Comparison of ENCODE assay signal across 8 mouse cellular contexts in genomic region chr15:13173840-13174617, GRCm38 (mm10). TPM values are rescaled to one million over a fixed set of nuclear protein-coding genes. Genes with fewer than 3 reads are reported as not detected.
DNase-seq lines count a peak whose midpoint lies in the region; ATAC-seq and TF ChIP-seq lines count a peak whose summit lies in the region.

No protein-coding gene starts in this region.

- 0 out of 2 replicates have a peak, but pooled peaks cover 2% of the 10 kb centered on the region for H3K4me1 ChIP-seq in heart, embryonic 11.5 days (ENCODE audit: control insufficient read depth, insufficient read depth, low read length)
- H3K4me1 ChIP-seq in ES-E14 (ENCODE audit: control insufficient read depth in 2 of 2, insufficient read depth in 2 of 2, low read length in 2 of 2, poor library complexity in 1 of 2) = peaks cover 2 to 4% of the 10 kb centered on the region in 2 experiments; a peak in 1 of 4 replicates
- peaks cover 20% of the 10 kb centered on the region for H3K4me1 ChIP-seq in forebrain, embryonic 16.5 days (replicated peaks; ENCODE audit: control insufficient read depth, insufficient read depth, low read length)
- no peaks in the 10 kb centered on the region; the same call in none of the 2 replicates for H3K4me1 ChIP-seq in liver, postnatal 0 days (ENCODE audit: insufficient read depth)

- H3K27me3 ChIP-seq in heart, embryonic 11.5 days (ENCODE audit: control insufficient read depth, insufficient read depth, low read length) = no peaks in the 10 kb centered on the region
- peaks cover 7% of the 10 kb centered on the region for H3K27me3 ChIP-seq in forebrain, embryonic 16.5 days (replicated peaks; ENCODE audit: control insufficient read depth, insufficient read depth, low read length)
- peaks cover 40% of the 10 kb centered on the region for H3K27me3 ChIP-seq in liver, postnatal 0 days (ENCODE audit: insufficient read depth, low read length)

- 0 out of 2 replicates have a peak overlapping the region, but pooled peaks have one; percentile 41 for H3K27ac ChIP-seq in heart, embryonic 11.5 days (ENCODE audit: low read depth, low read length)
- no peak overlapping the region for H3K27ac ChIP-seq in ES-E14 (ENCODE audit: insufficient read depth, low read depth, low read length, poor library complexity, severe bottlenecking)
- H3K27ac ChIP-seq in forebrain, embryonic 16.5 days (ENCODE audit: low read length) = peak overlapping the region; percentile 78
- H3K27ac ChIP-seq in liver, postnatal 0 days (ENCODE audit: low read depth) = no peak overlapping the region

- TF ChIP-seq CTCF in liver, postnatal 0 days (IDR thresholded peaks at IDR 0.05; ENCODE audit: low read depth) = no peak

- peak overlapping the region; percentile 63 for H3K4me3 ChIP-seq in heart, embryonic 11.5 days (ENCODE audit: low read depth, low read length)
- H3K4me3 ChIP-seq in ES-E14 (ENCODE audit: insufficient read depth in 1 of 2, low read depth in 1 of 2, low read length in 2 of 2, poor library complexity in 1 of 2, severe bottlenecking in 1 of 2) = peak overlapping the region; percentile 61 to 74; a peak in 1 of 4 replicates
- peak overlapping the region; percentile 67 for H3K4me3 ChIP-seq in forebrain, embryonic 16.5 days (replicated peaks; ENCODE audit: low read length)
- H3K4me3 ChIP-seq in liver, postnatal 0 days (ENCODE audit: low read depth, low read length) = 0 out of 2 replicates have a peak overlapping the region, but pooled peaks have one; percentile 29

- in situ Hi-C loops in ES-E14 (cut with MboI; ENCODE audit: low sequenced_read_pairs in 2 of 2, unreplicated experiment in 2 of 2) = no loop called here

- H3K4me2 ChIP-seq in heart, embryonic 11.5 days = peak overlapping the region; percentile 91
- H3K4me2 ChIP-seq in forebrain, embryonic 16.5 days (ENCODE audit: low read length) = peak overlapping the region; percentile 89
- H3K4me2 ChIP-seq in liver, postnatal 0 days (ENCODE audit: low read depth, low read length) = peak overlapping the region; percentile 64; the same call in 1 of the 2 replicates

- no peak for ATAC-seq in heart, embryonic 11.5 days (replicated peaks; ENCODE audit: insufficient number of reproducible peaks, low FRiP score, low TSS enrichment)
- ATAC-seq in forebrain, embryonic 16.5 days = peak; percentile 19
- ATAC-seq in liver, postnatal 0 days = no peak

- no peaks in the 10 kb centered on the region for H3K36me3 ChIP-seq in heart, embryonic 11.5 days (ENCODE audit: control insufficient read depth, insufficient read depth, low read length)
- H3K36me3 ChIP-seq in ES-E14 (ENCODE audit: control insufficient read depth, insufficient read depth, low read length, poor library complexity, severe bottlenecking) = no peaks in the 10 kb centered on the region
- no peaks in the 10 kb centered on the region for H3K36me3 ChIP-seq in forebrain, embryonic 16.5 days (ENCODE audit: control insufficient read depth, insufficient read depth)
- H3K36me3 ChIP-seq in liver, postnatal 0 days (replicated peaks; ENCODE audit: insufficient read depth, low read length) = no peaks in the 10 kb centered on the region

- DNase-seq in heart, adult 8-10 months (ENCODE audit: low spot score) = no peak
- no peak for DNase-seq in ES-E14 (ENCODE audit: low read depth, low spot score)
- no peak for DNase-seq in liver, postnatal 0 days
- DNase-seq in left cerebral cortex, postnatal 4 days = no peak
- DNase-seq in gastrocnemius, postnatal 25 days = no peak
- DNase-seq in left cerebral cortex, adult 11 months (ENCODE audit: low spot score) = no peak

- no peak for TF ChIP-seq EP300 in liver, postnatal 0 days (IDR thresholded peaks at IDR 0.05; ENCODE audit: low read depth)

- H3K9me3 ChIP-seq in heart, embryonic 11.5 days (replicated peaks; ENCODE audit: control insufficient read depth, low read length) = no peaks in the 10 kb centered on the region
- H3K9me3 ChIP-seq in ES-E14 (ENCODE audit: control insufficient read depth, insufficient read depth, low read depth, low read length) = no peaks in the 10 kb centered on the region
- H3K9me3 ChIP-seq in forebrain, embryonic 16.5 days (ENCODE audit: control insufficient read depth, low read length) = no peaks in the 10 kb centered on the region
- H3K9me3 ChIP-seq in liver, postnatal 0 days (ENCODE audit: low read length) = no peaks in the 10 kb centered on the region

- intact Hi-C loops in left cerebral cortex, postnatal 4 days (cut with DNase I) = loop anchor here (10.0 kb wide), 1 partner anchor 89 kb away; no protein-coding TSS in a partner anchor

- H3K9ac ChIP-seq in heart, embryonic 11.5 days (ENCODE audit: low read depth, low read length) = peak overlapping the region; percentile 47; the same call in 1 of the 2 replicates
- no peak overlapping the region for H3K9ac ChIP-seq in ES-E14 (ENCODE audit: insufficient read depth, low read depth, low read length, poor library complexity, severe bottlenecking)
- H3K9ac ChIP-seq in forebrain, embryonic 16.5 days (replicated peaks; ENCODE audit: low read depth, low read length) = peak overlapping the region; percentile 71
- H3K9ac ChIP-seq in liver, postnatal 0 days (replicated peaks) = no peak overlapping the region

- under 1% methylated on average over 27 of the region's 27 CpGs for WGBS in heart, embryonic 11.5 days (ENCODE audit: insufficient replicate concordance)
- under 1% methylated on average over 27 of the region's 27 CpGs for WGBS in forebrain, embryonic 16.5 days
- 3% methylated on average over 27 of the region's 27 CpGs for WGBS in liver, postnatal 0 days (ENCODE audit: insufficient replicate concordance)

TF ChIP-seq in ES-E14, 5 proteins besides CTCF, POLR2A, EP300 and RAD21:
- TF ChIP-seq HCFC1 (IDR thresholded peaks at IDR 0.05; ENCODE audit: borderline replicate concordance, insufficient read depth, low read length) (no peak), MAFK (IDR thresholded peaks at IDR 0.05; ENCODE audit: insufficient read depth, low read depth, low read length) (no peak), ZNF384 (IDR thresholded peaks at IDR 0.05; ENCODE audit: low read depth, low read length) (no peak), ZC3H11A (IDR thresholded peaks at IDR 0.05; ENCODE audit: borderline replicate concordance, low read depth, low read length) (no peak), CHD2 (IDR thresholded peaks at IDR 0.05; ENCODE audit: low read depth, low read length) (no peak)
TF ChIP-seq in ES-E14: peak in this region for 0.

RNA-seq across cellular contexts. Expression of gene Cdh6, which starts 0.6 kb away (rescaled TPM):
- polyA plus RNA-seq in heart, embryonic 11.5 days (2014; fragmentation: Nextera tagmentation; extraction: Ambion mirVana) = 2.2 and 2.7 TPM in 2 replicates
- total RNA-seq in heart, adult 8-10 months (2022) = under 1 TPM; 0.26 to 0.31 (median 0.29) TPM
- total RNA-seq in ES-E14 (2012; rRNA removed) = 0.21 and 1.6 TPM in 2 replicates
- 10.4 and 11.5 TPM in 2 replicates for polyA plus RNA-seq in forebrain, embryonic 16.5 days (2015; fragmentation: Nextera tagmentation; extraction: Ambion mirVana)
- 0.20 and 0.24 TPM in 2 replicates for polyA plus RNA-seq in liver, postnatal 0 days (2015; fragmentation: Nextera tagmentation; extraction: Ambion mirVana)
- 10 to 100 TPM; 41.6 to 47.7 TPM for total RNA-seq in left cerebral cortex, postnatal 4 days (2021)
- total RNA-seq in gastrocnemius, postnatal 25 days (2021) = under 1 TPM; 0.28 to 0.43 TPM

Comparison
In these comparisons a context has a peak if more than half of its experiments do, and no peak if none do; other contexts are left out.
1. H3K27ac ChIP-seq: peak in heart, embryonic 11.5 days (single experiment) and forebrain, embryonic 16.5 days (single experiment); none in ES-E14 (single experiment) and liver, postnatal 0 days (single experiment).
2. H3K9ac ChIP-seq: peak in heart, embryonic 11.5 days (single experiment) and forebrain, embryonic 16.5 days (single experiment); none in ES-E14 (single experiment) and liver, postnatal 0 days (single experiment).
3. RNA of gene Cdh6, which starts 0.6 kb away (total RNA-seq): 41.6 to 47.7 TPM in left cerebral cortex, postnatal 4 days; 0.21 to 1.6 TPM in ES-E14, 0.28 to 0.43 TPM in gastrocnemius, postnatal 25 days and 0.26 to 0.31 TPM in heart, adult 8-10 months; every median in the first group is over 10 times any median in the second.
4. Peak in every context shown above with its lines, with median percentiles within 50 percentile points of each other: H3K4me2 ChIP-seq and H3K4me3 ChIP-seq.